Mouse (Mus musculus) liver, adult 2 months (tissue): ENCODE results near the gene Kdm5a.

ENCODE experiments used
- CTCF ChIP-seq: fragments of 200-500 bp; IDR thresholded peaks from 2 replicates; pipeline ENCODE4 v1.5.1; 2011; ENCODE audit warnings: low read depth, low read length, control low read depth
- POLR2A ChIP-seq: fragments of 200-500 bp; IDR thresholded peaks from 2 replicates; pipeline ENCODE4 v1.6.1; 2011; ENCODE audit warnings: low read length, control low read depth; ENCODE audit not compliant: insufficient read depth; ENCODE audit errors: extremely low read depth

DNA sequence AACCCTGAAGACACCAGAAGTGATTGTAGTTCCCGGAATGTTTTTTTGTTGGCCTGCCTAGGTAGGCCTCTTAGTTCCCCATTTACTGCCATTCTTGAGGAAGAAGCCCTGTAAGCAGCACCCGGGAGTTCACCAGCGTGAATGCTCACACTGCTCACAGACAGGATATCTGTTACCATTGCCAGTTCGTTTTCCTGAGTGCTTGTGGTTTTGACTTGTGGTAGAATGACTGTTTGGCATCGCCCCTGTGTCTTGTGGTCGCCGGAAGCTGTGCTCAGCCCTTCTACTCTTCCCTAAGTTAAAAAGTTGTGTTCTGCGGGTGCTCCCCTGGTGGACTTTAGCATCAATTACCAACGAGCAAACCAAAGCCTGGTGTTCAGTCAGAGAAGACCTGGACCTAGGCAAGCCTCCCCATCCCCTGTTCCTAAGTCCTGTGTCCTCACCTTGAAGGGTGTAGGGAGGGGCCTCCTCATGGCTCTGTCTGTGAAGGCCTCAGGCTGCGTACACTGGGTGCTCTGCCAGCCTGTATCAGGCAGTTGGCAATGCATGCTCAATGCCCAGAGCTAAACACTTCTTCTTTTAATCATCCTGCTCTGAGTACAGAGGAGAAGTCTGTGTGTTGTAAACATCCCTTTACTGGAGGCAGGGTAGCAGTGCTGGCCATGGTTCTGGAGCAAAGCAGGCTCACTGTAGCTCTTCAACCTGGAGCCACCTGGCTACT, 102.8 kb downstream of the Kdm5a start:
- TF ChIP-seq CTCF (no peak), POLR2A (no peak)
